Mouse (Mus musculus) midbrain, embryonic 14.5 days (tissue): ENCODE results near the gene Cebpb. TPM values are rescaled to one million over a fixed set of nuclear protein-coding genes. Genes with fewer than 3 reads are reported as not detected.
"Not testable (repeated sequence)": the region's sequence is repeated elsewhere in the genome, so short reads cannot be mapped to it uniquely, and the experiment has no call there.

Experiments used
- ATAC-seq: fragments of 200-750 bp; cut with Nextera tagmentation; 2 replicates; pipeline ENCODE4 v1.8.0; 2017; ENCODE audit warnings: moderate number of reproducible peaks, moderate library complexity; ENCODE audit not compliant: low FRiP score, low TSS enrichment
- DNase-seq: peaks from one replicate; pipeline ENCODE4 v3.0.0-alpha.2; 2015
- H3K27ac ChIP-seq: fragments of 300-500 bp; sonication (generic); replicated peaks from 2 replicates; pipeline ENCODE4 v1.5.1; 2014; ENCODE audit warnings: mild to moderate bottlenecking, low read depth, low read length, moderate library complexity
- H3K27me3 ChIP-seq: fragments of 300-500 bp; sonication (generic); 2 replicates; pipeline ENCODE4 v1.6.1; 2014; ENCODE audit warnings: low read length, control low read depth, mixed read lengths; ENCODE audit not compliant: control insufficient read depth, insufficient read depth
- H3K36me3 ChIP-seq: fragments of 300-500 bp; sonication (generic); 2 replicates; pipeline ENCODE4 v1.6.1; 2014; ENCODE audit warnings: low read length, control low read depth; ENCODE audit not compliant: control insufficient read depth, insufficient read depth
- H3K4me1 ChIP-seq: fragments of 300-500 bp; sonication (generic); 2 replicates; pipeline ENCODE4 v1.6.1; 2014; ENCODE audit warnings: mild to moderate bottlenecking, antibody characterized with exemption, low read length, control low read depth; ENCODE audit not compliant: control insufficient read depth, insufficient read depth
- H3K4me2 ChIP-seq: fragments of 300-500 bp; sonication (generic); 2 replicates; pipeline ENCODE4 v1.6.1; 2014; ENCODE audit warnings: mild to moderate bottlenecking, low read length, moderate library complexity
- H3K4me3 ChIP-seq: fragments of 300-500 bp; sonication (generic); replicated peaks from 2 replicates; pipeline ENCODE4 v1.5.1; 2014; ENCODE audit warnings: low read depth, low read length
- H3K9ac ChIP-seq: fragments of 300-500 bp; sonication (generic); replicated peaks from 2 replicates; pipeline ENCODE4 v1.6.1; 2014; ENCODE audit warnings: mild to moderate bottlenecking, low read length, moderate library complexity
- H3K9me3 ChIP-seq: fragments of 300-500 bp; sonication (generic); 2 replicates; pipeline ENCODE4 v1.6.1; 2016; ENCODE audit warnings: low read length, control low read depth, mixed read lengths; ENCODE audit not compliant: control insufficient read depth
- WGBS: fragments of 180-500 bp; shearing (Covaris S2); extraction: QIAGEN DNeasy Blood & Tissue Kit; methylation state at CpG from one replicate; pipeline ENCODE4 v1.1.7; 2014; 5-methylcytosine and 5-hydroxymethylcytosine counted together
- polyA plus RNA-seq: library from polyadenylated mRNA; unstranded; fragments of >200 nt; fragmentation: Nextera tagmentation; extraction: Ambion mirVana; gene quantifications from 2 replicates; pipeline ENCODE4 v1.2.1, GENCODE M21; 2014

Gene Cebpb
- 1.4 TPM in 2 replicates for polyA plus RNA-seq

DNA sequence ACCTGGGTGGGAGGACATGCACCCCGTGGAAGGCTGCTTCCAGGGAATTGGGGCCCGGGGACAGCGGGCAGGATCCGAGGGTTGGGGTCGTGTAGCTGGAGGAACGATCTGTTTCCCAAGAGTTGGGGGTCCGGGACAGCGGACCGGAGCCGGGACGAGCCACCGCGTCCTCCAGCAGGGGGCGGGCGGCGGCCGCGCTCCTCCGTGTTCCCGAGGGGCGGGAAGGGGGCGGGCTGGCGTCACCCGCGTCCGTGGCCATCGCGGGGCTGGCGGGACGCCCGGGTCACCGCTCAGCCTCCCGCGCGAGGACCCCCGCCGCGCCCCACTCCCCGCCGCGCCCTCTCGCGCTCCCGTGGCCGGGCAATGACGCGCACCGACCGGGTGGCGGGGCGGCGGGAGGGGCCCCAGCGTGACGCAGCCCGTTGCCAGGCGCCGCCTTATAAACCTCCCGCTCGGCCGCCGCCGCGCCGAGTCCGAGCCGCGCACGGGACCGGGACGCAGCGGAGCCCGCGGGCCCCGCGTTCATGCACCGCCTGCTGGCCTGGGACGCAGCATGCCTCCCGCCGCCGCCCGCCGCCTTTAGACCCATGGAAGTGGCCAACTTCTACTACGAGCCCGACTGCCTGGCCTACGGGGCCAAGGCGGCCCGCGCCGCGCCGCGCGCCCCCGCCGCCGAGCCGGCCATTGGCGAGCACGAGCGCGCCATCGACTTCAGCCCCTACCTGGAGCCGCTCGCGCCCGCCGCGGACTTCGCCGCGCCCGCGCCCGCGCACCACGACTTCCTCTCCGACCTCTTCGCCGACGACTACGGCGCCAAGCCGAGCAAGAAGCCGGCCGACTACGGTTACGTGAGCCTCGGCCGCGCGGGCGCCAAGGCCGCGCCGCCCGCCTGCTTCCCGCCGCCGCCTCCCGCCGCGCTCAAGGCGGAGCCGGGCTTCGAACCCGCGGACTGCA is at the start of gene Cebpb:
TSS of gene Cebpb (plus strand) at position 418 of the 954 bp plus-strand sequence.
- no peak within 1 kb of the TSS for H3K27ac ChIP-seq
- H3K4me3 ChIP-seq, result peak within 1 kb of the TSS; percentile 54
- under 1% methylated on average over 119 of the region's 147 CpGs for WGBS
- peak within 1 kb of the TSS; percentile 48 for H3K9ac ChIP-seq
- H3K27me3 ChIP-seq, result peaks cover 48% of the 10 kb centered on the region
- H3K4me2 ChIP-seq, result peak within 1 kb of the TSS; percentile 83
- H3K36me3 ChIP-seq, result no peaks in the 10 kb centered on the region
- ATAC-seq (peak; percentile 34; the same call in 1 of the 2 replicates), DNase-seq (peak; percentile 78)
- H3K4me1 ChIP-seq, result 0 out of 2 replicates have a peak, but pooled peaks cover 4% of the 10 kb centered on the region
- H3K9me3 ChIP-seq, result no peaks in the 10 kb centered on the region

DNA sequence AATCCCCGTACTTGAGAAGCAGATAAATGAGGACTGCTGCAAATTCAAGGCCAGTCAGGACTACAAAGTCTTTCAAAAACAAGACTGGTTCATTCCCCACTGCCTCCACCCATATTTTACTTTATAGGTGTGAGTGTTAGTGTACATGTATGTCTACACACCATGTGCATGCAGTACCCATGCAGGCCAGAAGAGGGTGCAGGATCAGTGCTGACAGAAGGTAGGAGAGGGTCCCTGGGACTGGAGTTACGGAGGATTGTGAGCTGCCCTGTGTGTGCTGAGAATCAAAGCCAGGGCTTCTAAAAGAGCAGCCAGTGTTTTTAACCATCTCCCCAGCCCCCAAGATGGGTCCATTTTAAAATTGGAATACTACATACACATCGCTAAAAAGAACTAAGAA is 48.4 kb upstream of the Cebpb start:
- H3K4me2 ChIP-seq, result no peak overlapping the region
- H3K36me3 ChIP-seq, result peaks cover 12% of the 10 kb centered on the region; the same call in 1 of the 2 replicates
- no peaks in the 10 kb centered on the region for H3K9me3 ChIP-seq
- no peak overlapping the region for H3K4me3 ChIP-seq
- no peak overlapping the region for H3K9ac ChIP-seq
- no peak overlapping the region for H3K27ac ChIP-seq
- ATAC-seq (no peak), DNase-seq (no peak)
- H3K27me3 ChIP-seq, result no peaks in the 10 kb centered on the region
- WGBS, result 82% methylated on average over 3 of the region's 3 CpGs
- no peaks in the 10 kb centered on the region for H3K4me1 ChIP-seq

DNA sequence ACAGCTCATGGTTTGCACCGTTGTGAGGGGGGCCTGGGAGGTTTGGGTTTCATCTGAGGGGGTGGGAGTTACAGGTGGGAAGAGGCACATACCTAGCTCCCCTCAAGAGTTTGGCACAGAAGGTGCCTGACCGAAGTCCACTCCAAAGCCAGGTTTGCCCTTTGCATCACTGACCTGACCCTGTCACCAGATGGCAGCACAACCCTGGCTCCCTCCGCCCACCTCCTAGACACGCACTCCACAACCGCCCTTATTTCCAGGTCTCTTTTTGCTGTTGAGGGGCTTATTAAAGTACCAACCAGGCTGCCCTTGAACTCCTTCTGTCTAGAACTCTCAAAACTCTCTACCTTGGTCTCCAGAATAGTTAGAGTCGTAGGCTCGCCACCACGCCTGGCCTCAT is 47.4 kb upstream of the Cebpb start:
- Histone ChIP-seq H3K4me3 (no peak overlapping the region), H3K9ac (no peak overlapping the region), H3K4me2 (no peak overlapping the region), H3K4me1 (no peaks in the 10 kb centered on the region), H3K27ac (no peak overlapping the region), H3K36me3 (peaks cover 17% of the 10 kb centered on the region), H3K9me3 (no peaks in the 10 kb centered on the region), H3K27me3 (no peaks in the 10 kb centered on the region)
- ATAC-seq (no peak), DNase-seq (no peak)
- 55% methylated on average over 8 of the region's 8 CpGs for WGBS

DNA sequence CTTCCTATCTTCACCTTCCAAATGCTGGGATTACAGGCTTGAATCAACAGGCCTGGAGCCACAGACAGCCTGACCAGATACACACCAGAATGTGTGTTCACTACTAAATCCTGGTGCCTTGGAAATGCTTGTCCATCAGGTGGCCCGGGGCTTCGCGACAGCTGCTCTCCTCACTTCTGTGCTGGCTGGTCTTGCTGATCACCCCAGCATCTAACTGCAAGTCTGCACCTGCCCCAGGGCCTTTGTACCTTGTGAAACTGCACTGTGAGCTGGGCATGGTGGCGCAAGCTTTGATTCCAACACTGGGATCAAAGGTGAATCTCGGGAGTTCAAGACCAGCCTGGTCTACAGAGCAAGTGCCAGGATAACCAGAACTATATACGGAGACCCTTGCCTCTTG is 46.6 kb upstream of the Cebpb start:
- Histone ChIP-seq H3K27ac (no peak overlapping the region), H3K4me2 (no peak overlapping the region), H3K27me3 (no peaks in the 10 kb centered on the region), H3K9me3 (no peaks in the 10 kb centered on the region), H3K4me1 (no peaks in the 10 kb centered on the region), H3K4me3 (no peak overlapping the region), H3K9ac (no peak overlapping the region), H3K36me3 (peaks cover 18% of the 10 kb centered on the region)
- no peak for DNase-seq
- ATAC-seq, result no peak
- WGBS, result 94% methylated on average over 6 of the region's 6 CpGs

DNA sequence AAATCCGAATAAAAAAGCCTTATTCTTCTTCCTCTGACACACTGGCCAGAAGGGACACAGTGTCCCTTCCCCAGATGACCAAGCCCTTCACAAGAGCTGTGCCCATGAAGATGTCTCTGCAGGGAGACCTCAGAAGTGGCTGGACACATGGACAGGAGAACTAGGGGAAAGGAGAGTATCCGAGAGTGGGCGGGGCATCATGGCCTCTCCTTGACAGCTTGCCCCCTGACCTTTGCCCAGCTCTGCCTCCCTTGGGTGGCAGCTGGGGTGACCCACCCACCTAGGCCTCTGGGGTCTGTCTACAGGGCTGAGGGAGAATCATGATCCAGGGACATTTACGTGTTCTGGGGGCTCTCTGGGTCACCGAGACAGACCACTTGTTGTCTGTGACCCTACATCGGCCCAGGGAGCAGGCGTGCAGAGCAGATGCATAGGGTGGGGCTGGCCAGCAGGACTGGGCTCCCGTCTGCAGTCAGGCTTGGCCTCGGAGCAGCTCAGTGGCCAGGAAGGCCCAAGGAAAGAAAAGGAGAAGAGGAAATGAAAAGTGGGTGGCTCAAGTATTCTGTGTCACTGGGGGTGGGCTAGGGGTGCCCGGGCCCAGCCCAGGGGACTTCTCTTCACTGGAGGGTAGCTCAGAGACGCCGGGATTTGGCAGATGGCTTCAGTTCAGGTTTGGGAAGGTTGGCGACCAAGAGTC is 45.2 kb upstream of the Cebpb start:
- not testable (repeated sequence) for ATAC-seq, H3K4me3 ChIP-seq, H3K4me1 ChIP-seq, DNase-seq, H3K9ac ChIP-seq, H3K27ac ChIP-seq, H3K4me2 ChIP-seq, H3K9me3 ChIP-seq, H3K27me3 ChIP-seq
- H3K36me3 ChIP-seq, result peaks cover 18% of the 10 kb centered on the region
- WGBS, result 92% methylated on average over 13 of the region's 13 CpGs

DNA sequence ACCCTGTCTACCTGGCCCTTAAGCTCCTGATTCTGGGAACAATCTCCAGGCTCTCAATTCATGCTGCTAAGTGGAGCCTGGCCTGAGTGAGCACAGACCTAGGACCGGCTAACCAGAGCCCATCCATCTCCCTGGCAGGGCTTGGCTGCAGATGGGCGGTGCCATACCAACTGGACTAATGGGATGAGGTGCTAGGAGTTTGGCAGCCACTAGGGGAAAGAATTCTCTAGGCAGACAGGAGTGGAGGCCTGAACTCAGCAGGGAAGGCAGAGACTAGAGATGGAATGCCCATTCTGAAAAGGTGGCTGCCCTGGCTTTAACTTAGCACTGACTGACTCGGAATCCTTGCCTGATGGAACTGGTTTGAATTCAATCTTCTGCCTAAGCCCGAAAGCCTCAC is 42.3 kb upstream of the Cebpb start:
- Histone ChIP-seq H3K9me3 (no peaks in the 10 kb centered on the region), H3K4me1 (no peaks in the 10 kb centered on the region), H3K27ac (no peak overlapping the region), H3K36me3 (peaks cover 29% of the 10 kb centered on the region), H3K4me3 (no peak overlapping the region), H3K9ac (no peak overlapping the region), H3K27me3 (no peaks in the 10 kb centered on the region), H3K4me2 (no peak overlapping the region)
- DNase-seq, result no peak
- 76% methylated on average over 4 of the region's 4 CpGs for WGBS
- no peak for ATAC-seq

DNA sequence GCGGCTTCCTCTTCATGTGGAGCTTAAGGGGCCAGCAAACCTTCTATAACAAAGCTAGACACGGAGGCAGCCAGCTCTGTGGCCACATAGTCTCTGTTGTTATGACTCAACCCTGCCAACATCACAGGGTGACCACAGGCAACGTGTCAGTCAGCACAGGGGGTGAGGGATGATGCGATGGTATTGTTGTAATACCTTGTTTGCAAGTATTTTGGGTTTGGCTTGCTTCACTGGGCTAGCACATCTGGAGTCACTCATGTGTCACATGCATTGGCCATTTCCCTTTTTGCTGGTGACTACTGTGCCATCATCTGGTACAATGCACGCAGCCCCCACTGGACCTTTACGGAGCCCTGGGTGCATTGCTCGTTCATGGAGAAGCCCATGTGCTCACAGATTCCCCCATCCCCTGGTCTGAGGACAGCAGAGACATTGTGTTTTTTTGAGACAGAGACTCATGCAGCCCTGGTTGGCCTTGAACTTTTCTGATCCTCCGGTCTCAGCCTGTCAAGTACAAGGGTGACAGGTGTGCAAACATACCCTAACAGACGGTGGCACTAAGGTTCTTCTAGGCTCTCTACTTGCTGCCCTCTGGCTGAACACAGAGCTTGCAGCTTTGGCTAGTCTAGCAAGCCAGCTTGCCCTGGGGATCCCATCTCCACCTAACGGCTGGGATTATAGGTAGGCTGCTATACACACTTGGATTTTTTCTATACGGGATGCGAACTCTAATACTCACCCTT is 39.3 kb upstream of the Cebpb start:
- DNase-seq (no peak), ATAC-seq (no peak)
- 91% methylated on average over 12 of the region's 12 CpGs for WGBS
- Histone ChIP-seq H3K4me1 (no peaks in the 10 kb centered on the region), H3K4me3 (no peak overlapping the region), H3K9me3 (no peaks in the 10 kb centered on the region), H3K27me3 (no peaks in the 10 kb centered on the region), H3K4me2 (no peak overlapping the region), H3K9ac (no peak overlapping the region), H3K36me3 (peaks cover 41% of the 10 kb centered on the region), H3K27ac (no peak overlapping the region)

DNA sequence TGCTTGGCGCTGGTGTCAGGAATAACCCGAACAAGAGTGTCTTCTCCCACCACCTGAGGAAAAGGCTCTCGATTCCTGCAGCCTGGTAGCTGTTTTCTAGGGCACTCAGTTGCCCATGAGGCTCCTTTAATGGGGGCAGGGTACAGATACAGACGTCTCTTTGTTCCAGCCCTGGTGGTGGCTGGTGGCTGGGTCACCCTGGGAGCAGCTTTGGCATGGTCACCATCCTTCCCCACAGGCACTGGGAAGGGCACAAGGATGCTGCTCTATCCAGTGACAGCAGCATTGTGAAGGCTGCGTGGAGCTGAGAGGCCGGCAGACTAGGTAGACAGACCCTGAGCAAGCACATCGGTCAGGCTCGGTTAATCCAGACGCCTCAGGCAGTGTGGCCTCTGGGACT is 37.1 kb upstream of the Cebpb start:
- no peaks in the 10 kb centered on the region for H3K27me3 ChIP-seq
- no peak overlapping the region for H3K4me3 ChIP-seq
- WGBS, result 88% methylated on average over 9 of the region's 9 CpGs
- peaks cover 34% of the 10 kb centered on the region for H3K36me3 ChIP-seq
- ATAC-seq, result no peak
- H3K9ac ChIP-seq, result no peak overlapping the region
- no peak overlapping the region for H3K4me2 ChIP-seq
- no peak for DNase-seq
- no peaks in the 10 kb centered on the region for H3K9me3 ChIP-seq
- no peaks in the 10 kb centered on the region for H3K4me1 ChIP-seq
- no peak overlapping the region for H3K27ac ChIP-seq
